Mouse (Mus musculus): ENCODE results near the gene Schip1.

Gene Schip1

DNA sequence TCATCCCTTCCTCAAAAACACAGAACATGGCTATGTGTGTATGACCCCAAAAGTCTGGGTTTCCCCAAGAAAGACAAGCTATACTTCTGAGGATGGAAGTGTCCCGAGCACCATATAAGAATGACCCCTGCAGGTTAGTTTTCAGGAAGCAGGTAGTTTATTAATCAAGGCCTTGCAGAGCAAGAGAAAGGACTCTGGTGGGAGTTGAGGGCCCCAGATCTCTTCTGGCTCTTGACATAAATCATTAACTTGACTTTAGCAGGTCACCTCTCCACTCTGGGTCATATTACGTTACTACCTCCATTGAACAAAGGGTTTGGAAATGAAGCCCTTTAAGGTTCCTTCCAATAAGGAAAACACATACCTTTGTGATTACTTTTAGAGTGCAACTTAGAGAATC is 610.1 kb downstream of the Schip1 start:
- DNase-seq (ENCODE audit: low spot score) = no peak

GRCm38 (mm10) chr3:68675216-68675835 is 610.7 kb downstream of the Schip1 start:
- DNase-seq (ENCODE audit: low spot score) = no peak
